Mouse (Mus musculus) thymus, postnatal 25 days (tissue): Measurements from ENCODE around the gene Nt5c3b.

ENCODE experiments used
- DNase-seq: peaks from one replicate; pipeline ENCODE4 v3.0.0; 2022

Nt5c3b gene

GRCm38 (mm10) chr11:100441797-100442196 lies at the start of gene Nt5c3b, which contains the start of gene Klhl10:
TSS of gene Nt5c3b (minus strand) at chr11:100441808.
TSS of gene Klhl10 (plus strand) at chr11:100441917.
- DNase-seq = no peak

DNA sequence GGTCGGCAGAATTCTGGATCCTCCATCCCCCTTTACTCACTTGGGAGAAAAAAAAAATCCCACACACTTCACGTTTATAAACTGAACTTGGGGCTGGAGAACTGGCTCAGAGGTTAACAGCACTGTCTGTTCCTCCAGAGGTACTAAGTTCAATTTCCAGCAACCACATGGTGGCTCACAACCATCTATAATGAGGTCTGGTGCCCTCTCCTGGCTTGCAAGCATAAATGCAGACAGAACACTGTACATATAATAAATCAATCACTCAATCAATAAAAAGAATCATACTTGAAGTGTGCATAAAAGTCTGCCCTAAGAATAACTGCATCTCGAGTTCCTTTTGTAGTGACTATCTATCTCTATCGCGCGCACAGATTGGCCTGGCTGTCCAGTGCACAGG lies 49.3 kb upstream of the Nt5c3b start:
- peak; percentile 17 for DNase-seq

DNA sequence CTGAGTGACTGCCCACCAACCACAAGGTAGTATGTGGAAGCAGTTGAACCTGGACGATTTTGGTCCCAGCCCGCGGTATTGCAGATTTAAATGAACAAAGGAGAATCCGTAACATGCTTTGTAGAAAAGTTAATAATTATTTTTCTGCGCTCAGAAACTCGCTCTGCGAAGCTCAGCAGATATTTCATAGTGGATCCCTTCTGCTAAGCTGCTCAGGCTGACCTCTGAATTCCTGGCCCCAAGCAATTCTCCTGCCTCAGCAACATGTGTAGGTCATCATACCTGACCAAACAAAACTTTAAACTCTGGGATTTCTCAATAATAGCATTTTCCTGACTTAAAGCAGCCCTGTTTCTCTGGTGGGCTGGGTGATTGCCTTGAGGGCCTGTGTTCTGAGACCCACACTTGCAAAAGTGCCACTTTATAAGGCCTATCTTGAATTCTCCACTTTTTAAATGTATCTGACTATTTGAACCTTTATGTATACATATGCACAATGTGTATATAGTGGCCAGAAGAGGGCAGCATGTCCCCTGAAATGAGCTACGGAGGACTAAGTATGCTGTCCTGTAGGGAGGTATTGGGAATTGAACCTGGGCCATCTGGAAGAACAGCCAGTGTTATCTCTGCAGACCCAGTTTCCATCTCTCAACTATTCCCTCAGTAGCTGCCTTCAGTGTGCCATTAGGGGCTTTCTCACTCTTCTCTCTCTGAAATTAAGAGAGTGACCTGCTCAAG lies 44.4 kb upstream of the Nt5c3b start:
- DNase-seq = peak; percentile 39

GRCm38 (mm10) chr11:100484461-100484860 lies 42.9 kb upstream of the Nt5c3b start:
- no peak for DNase-seq

DNA sequence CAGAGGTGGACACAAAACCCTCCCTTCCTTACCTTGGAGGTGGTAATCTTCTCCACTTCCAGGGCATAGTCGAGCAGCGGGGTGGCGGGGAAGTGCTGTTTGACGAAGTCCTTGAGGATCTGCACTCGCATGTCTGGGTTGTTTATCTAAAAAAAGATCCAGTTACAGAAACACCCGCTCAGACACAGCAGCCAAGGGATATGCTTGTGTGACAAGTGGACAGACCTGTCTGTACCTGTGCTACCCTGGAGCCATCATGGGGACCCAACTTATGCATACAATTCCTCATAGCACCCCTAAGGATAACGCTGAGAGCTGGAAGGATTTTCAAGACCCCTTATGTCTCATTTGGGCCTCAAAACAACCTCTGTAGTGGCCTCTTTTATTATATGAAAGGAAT lies 37.5 kb upstream of the Nt5c3b start:
- DNase-seq = no peak

GRCm38 (mm10) chr11:100476281-100476680 lies 34.7 kb upstream of the Nt5c3b start:
- no peak for DNase-seq

DNA sequence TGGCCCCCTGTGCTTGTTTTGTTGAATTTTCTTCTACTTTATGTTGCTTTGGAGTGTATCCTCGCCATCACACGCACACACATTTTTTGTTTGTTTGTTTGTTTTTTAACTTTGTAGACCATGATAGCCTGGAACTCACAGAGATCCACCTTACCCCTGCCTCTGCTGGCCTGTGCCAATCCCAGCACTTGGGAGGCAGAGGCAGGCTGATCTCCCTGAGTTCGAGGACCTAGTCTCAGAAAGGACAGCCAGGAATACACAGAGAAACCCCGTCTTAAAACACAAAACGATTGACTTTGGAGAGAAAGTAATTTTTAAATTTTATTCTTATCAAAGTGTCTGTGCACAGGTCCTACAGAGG lies 31.3 kb upstream of the Nt5c3b start:
- DNase-seq = no peak

- DNase-seq = peak; percentile 93
Measured at GRCm38 (mm10) chr11:100472197-100472934, 30.8 kb upstream of the Nt5c3b start, which contains the start of gene Klhl11. TSS of gene Klhl11 (minus strand) at chr11:100472741.

GRCm38 (mm10) chr11:100471352-100472196 lies 30.0 kb upstream of the Nt5c3b start:
- no peak for DNase-seq

- DNase-seq = no peak
Measured at GRCm38 (mm10) chr11:100465833-100466232, 24.2 kb upstream of the Nt5c3b start.

DNA sequence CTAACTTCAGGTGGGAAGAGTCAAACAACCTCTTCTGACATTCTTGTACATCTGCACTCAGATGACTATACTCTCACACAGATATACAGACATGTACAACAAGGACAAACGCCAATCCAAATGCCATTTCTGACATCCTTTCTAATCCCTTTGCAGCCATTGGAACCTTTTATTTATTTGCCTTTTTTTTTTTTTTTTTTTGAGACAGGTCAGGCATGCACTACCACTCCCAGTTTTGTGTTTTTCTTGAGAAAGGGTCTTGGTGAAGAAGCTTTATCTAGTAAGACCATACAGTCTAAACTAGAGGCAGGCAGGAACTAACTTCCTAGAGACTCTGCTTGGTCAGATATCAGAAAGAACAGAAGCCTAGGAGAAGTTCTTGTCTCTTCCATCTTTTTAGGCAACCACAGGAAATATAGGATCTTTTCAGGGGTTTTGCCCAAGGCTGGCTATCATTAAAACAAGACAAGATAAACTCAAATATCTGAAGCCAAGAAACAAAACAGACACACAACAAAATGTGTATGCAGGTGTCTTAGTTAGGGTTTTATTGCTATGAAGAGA lies 23.7 kb upstream of the Nt5c3b start:
- no peak for DNase-seq

- DNase-seq = no peak
Measured at GRCm38 (mm10) chr11:100462699-100463098, 21.1 kb upstream of the Nt5c3b start.

GRCm38 (mm10) chr11:100457711-100458110 lies 16.1 kb upstream of the Nt5c3b start:
- DNase-seq = no peak

DNA sequence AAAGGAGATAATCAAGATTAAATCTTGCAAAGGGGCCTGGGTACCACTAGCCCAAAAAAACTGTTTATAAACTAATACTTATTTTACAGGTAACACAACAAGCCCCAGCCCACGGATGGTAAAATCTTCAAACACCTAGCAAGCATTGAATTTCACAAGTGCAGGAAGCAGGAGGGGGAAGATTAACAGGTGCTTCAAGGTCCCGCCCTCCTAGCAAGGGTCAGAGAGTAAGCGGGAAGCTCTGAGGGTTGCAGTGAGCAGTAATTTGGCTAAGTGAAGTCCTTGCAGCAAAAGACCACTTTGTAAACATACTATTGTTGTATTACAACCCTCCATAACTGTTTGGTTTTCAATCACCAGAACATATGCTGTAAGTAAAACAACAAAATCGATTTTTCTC lies 15.6 kb upstream of the Nt5c3b start:
- no peak for DNase-seq

- DNase-seq = no peak
Measured at GRCm38 (mm10) chr11:100442625-100443024, 1.0 kb upstream of the Nt5c3b start.

GRCm38 (mm10) chr11:100440691-100441522 lies 701 bp downstream of the Nt5c3b start:
- DNase-seq = peak; percentile 90

DNA sequence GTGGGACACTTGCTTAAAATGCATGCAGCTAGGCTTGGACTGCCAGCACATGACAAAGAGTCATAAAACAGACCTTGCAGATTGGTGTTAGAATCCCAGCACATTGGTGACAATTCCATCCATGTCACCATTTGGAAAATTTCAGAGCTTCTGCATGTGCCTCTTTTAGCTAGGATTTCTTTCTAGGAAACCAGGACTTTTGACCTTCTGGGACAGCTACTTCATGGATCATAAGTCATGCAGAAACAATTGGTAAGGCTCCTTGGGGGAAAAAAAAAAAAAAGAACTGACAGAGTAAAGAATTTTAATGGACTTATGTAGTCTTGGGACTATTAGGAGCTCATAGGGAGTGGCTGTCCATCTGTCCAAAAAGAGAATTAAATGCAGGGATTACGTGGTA lies 3.7 kb downstream of the Nt5c3b start:
- DNase-seq = no peak

DNA sequence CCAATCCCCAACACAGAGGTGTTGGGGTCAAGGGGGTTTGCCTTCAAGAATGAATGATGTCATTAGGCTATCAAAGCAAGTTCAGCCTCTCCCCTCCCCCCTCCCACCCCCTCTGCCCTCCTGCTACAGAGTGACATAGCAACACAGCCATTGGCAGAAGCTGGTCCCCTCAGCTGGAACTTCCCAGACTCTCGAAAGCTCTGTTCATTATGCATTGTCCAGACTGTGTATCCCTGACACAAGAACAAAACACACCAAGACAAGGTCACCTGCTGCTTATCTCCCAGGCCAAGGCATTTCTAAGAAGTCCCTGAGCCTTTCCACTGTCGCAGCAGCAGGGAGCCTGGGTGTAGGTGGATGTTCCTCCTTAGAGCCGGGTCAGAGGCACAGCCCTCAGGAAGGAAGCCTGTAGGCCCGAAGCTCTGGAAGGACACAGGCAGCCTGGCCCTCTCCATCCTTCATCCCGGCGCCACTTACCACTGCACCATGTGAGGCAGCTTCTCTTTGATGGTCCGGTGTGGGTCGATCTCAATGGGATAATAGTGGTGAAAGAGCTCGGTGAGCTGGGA lies 5.8 kb downstream of the Nt5c3b start:
- DNase-seq = no peak

- no peak for DNase-seq
Measured at GRCm38 (mm10) chr11:100432002-100432401, 9.6 kb downstream of the Nt5c3b start.

GRCm38 (mm10) chr11:100430052-100430451 lies 11.6 kb downstream of the Nt5c3b start:
- no peak for DNase-seq

DNA sequence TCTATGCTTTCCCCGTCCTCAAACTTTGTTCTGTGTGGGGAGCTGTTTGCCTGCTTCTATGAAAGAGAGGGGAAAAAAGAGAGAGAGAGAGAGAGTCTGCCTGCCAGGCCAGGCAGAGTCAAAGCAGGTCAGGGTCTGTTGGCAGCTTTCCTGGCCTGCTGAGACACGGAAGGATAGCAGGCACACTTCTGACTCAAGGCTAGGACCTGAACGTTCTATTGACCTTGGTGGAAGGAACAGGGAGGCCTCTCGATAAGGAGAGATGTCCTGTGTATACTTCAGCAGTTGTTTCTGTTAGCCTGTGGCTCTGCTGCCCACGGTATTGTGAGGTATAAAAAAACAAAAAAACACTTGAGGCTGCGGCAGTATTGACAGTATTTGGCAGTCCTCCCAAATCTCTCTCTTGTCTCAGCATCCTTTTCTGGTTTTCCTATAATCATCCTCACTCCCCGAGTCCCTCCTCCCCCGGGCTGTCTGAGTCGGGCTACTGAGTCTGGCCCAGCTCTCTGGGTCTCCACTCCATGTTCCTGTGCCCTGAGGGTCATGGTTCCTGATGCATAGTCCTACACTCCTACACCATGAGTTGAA lies 12.9 kb downstream of the Nt5c3b start:
- DNase-seq = no peak
